Mouse (Mus musculus) hindbrain, embryonic 11.5 days (tissue): ENCODE results near the gene Rbm47. TPM values are rescaled to one million over a fixed set of nuclear protein-coding genes. Genes with fewer than 3 reads are reported as not detected.
"Not testable (repeated sequence)": the region's sequence is repeated elsewhere in the genome, so short reads cannot be mapped to it uniquely, and the experiment has no call there.

Experiments
- ATAC-seq: fragments of 200-750 bp; cut with Nextera tagmentation; 2 replicates; pipeline ENCODE4 v1.8.0; 2017; ENCODE audit warnings: mild to moderate bottlenecking, moderate TSS enrichment, moderate library complexity; ENCODE audit not compliant: low FRiP score
- DNase-seq: peaks from one replicate; pipeline ENCODE4 v3.0.0-alpha.2; 2015; ENCODE audit warnings: low spot score
- H3K27ac ChIP-seq: fragments of 300-500 bp; sonication (generic); 2 replicates; pipeline ENCODE4 v1.5.1; 2014; ENCODE audit warnings: mild to moderate bottlenecking, low read depth, low read length
- H3K27me3 ChIP-seq: fragments of 300-500 bp; sonication (generic); 2 replicates; pipeline ENCODE4 v1.6.1; 2014; ENCODE audit warnings: mild to moderate bottlenecking, low read length, moderate library complexity, mixed read lengths; ENCODE audit not compliant: control insufficient read depth, insufficient read depth
- H3K36me3 ChIP-seq: fragments of 300-500 bp; sonication (generic); 2 replicates; pipeline ENCODE4 v1.6.1; 2014; ENCODE audit warnings: mild to moderate bottlenecking, low read length, moderate library complexity, mixed read lengths; ENCODE audit not compliant: control insufficient read depth, insufficient read depth
- H3K4me1 ChIP-seq: fragments of 300-500 bp; sonication (generic); replicated peaks from 2 replicates; pipeline ENCODE4 v1.6.1; 2014; ENCODE audit warnings: low read length, mixed read lengths; ENCODE audit not compliant: control insufficient read depth, insufficient read depth
- H3K4me2 ChIP-seq: fragments of 300-500 bp; sonication (generic); replicated peaks from 2 replicates; pipeline ENCODE4 v1.6.1; 2014; ENCODE audit warnings: mild to moderate bottlenecking, low read depth, low read length
- H3K4me3 ChIP-seq: fragments of 300-500 bp; sonication (generic); 2 replicates; pipeline ENCODE4 v1.5.1; 2014; ENCODE audit warnings: low read depth, low read length
- H3K9ac ChIP-seq: fragments of 300-500 bp; sonication (generic); 2 replicates; pipeline ENCODE4 v1.6.1; 2014; ENCODE audit warnings: low read depth, low read length
- H3K9me3 ChIP-seq: fragments of 300-500 bp; sonication (generic); 2 replicates; pipeline ENCODE4 v1.6.1; 2016; ENCODE audit warnings: low read length; ENCODE audit not compliant: control insufficient read depth
- WGBS: fragments of 180-500 bp; shearing (Covaris S2); extraction: QIAGEN DNeasy Blood & Tissue Kit; methylation state at CpG from one replicate; pipeline ENCODE4 v1.1.7; 2014; 5-methylcytosine and 5-hydroxymethylcytosine counted together
- polyA plus RNA-seq: library from polyadenylated mRNA; unstranded; fragments of >200 nt; fragmentation: Nextera tagmentation; extraction: Ambion mirVana; gene quantifications from 2 replicates; pipeline ENCODE4 v1.2.1, GENCODE M21; 2014

The Rbm47 gene
- polyA plus RNA-seq, 1 experiment from 2014 or later: 8.6 TPM

- WGBS: 89% methylated on average over 10 of the region's 10 CpGs
- Histone ChIP-seq H3K4me3 (no peak overlapping the region), H3K4me1 (no peaks in the 10 kb centered on the region), H3K27me3 (no peaks in the 10 kb centered on the region), H3K9ac (no peak overlapping the region), H3K4me2 (no peak overlapping the region), H3K27ac (no peak overlapping the region), H3K9me3 (no peaks in the 10 kb centered on the region), H3K36me3 (no peaks in the 10 kb centered on the region)
- no peak for DNase-seq
- ATAC-seq: no peak
Measured at GRCm38 (mm10) chr5:66195323-66195722, 22.4 kb upstream of the Rbm47 start.

- WGBS: 90% methylated on average over 11 of the region's 11 CpGs
- Histone ChIP-seq H3K4me1 (no peaks in the 10 kb centered on the region), H3K9me3 (no peaks in the 10 kb centered on the region), H3K4me2 (no peak overlapping the region), H3K36me3 (no peaks in the 10 kb centered on the region), H3K9ac (no peak overlapping the region), H3K4me3 (no peak overlapping the region), H3K27me3 (no peaks in the 10 kb centered on the region), H3K27ac (no peak overlapping the region)
- no peak for ATAC-seq
- DNase-seq: no peak
Measured at GRCm38 (mm10) chr5:66193218-66193846, 20.4 kb upstream of the Rbm47 start.

GRCm38 (mm10) chr5:66191185-66191503 lies 18.2 kb upstream of the Rbm47 start:
- Histone ChIP-seq H3K4me3 (no peak overlapping the region), H3K27ac (no peak overlapping the region), H3K27me3 (no peaks in the 10 kb centered on the region), H3K4me2 (no peak overlapping the region), H3K9me3 (no peaks in the 10 kb centered on the region), H3K9ac (no peak overlapping the region), H3K4me1 (no peaks in the 10 kb centered on the region), H3K36me3 (no peaks in the 10 kb centered on the region)
- ATAC-seq (no peak), DNase-seq (no peak)
- WGBS: 85% methylated on average over 7 of the region's 7 CpGs

GRCm38 (mm10) chr5:66190481-66191184 lies 17.7 kb upstream of the Rbm47 start:
- WGBS: 85% methylated on average over 16 of the region's 16 CpGs

GRCm38 (mm10) chr5:66188591-66188990 lies 15.7 kb upstream of the Rbm47 start:
- H3K4me2 ChIP-seq, ATAC-seq, H3K4me1 ChIP-seq, H3K36me3 ChIP-seq, H3K4me3 ChIP-seq, DNase-seq, H3K9ac ChIP-seq, H3K27ac ChIP-seq, H3K27me3 ChIP-seq, H3K9me3 ChIP-seq: not testable (repeated sequence)
- 94% methylated on average over 5 of the region's 7 CpGs for WGBS

More at GRCm38 (mm10) chr5:66190481-66191184, 17.7 kb upstream of the Rbm47 start:
- ATAC-seq: no peak
- H3K27me3 ChIP-seq: no peaks in the 10 kb centered on the region
- no peak overlapping the region for H3K9ac ChIP-seq
- DNase-seq: no peak
- H3K4me3 ChIP-seq: no peak overlapping the region
- H3K36me3 ChIP-seq: no peaks in the 10 kb centered on the region
- no peaks in the 10 kb centered on the region for H3K4me1 ChIP-seq
- H3K27ac ChIP-seq: no peak overlapping the region
- no peak overlapping the region for H3K4me2 ChIP-seq
- H3K9me3 ChIP-seq: no peaks in the 10 kb centered on the region

- Histone ChIP-seq H3K4me3 (no peak overlapping the region), H3K4me1 (no peaks in the 10 kb centered on the region), H3K4me2 (no peak overlapping the region), H3K27me3 (no peaks in the 10 kb centered on the region), H3K36me3 (no peaks in the 10 kb centered on the region), H3K9ac (no peak overlapping the region), H3K27ac (no peak overlapping the region), H3K9me3 (no peaks in the 10 kb centered on the region)
- DNase-seq (no peak), ATAC-seq (no peak)
- WGBS: 90% methylated on average over 3 of the region's 3 CpGs
Measured at GRCm38 (mm10) chr5:66182156-66182555, 9.2 kb upstream of the Rbm47 start.

GRCm38 (mm10) chr5:66174160-66174837 lies 1.4 kb upstream of the Rbm47 start:
- Histone ChIP-seq H3K9me3 (no peaks in the 10 kb centered on the region), H3K4me3 (no peak overlapping the region), H3K4me1 (no peaks in the 10 kb centered on the region), H3K4me2 (no peak overlapping the region), H3K27me3 (no peaks in the 10 kb centered on the region), H3K36me3 (no peaks in the 10 kb centered on the region), H3K27ac (no peak overlapping the region), H3K9ac (no peak overlapping the region)
- 87% methylated on average over 23 of the region's 23 CpGs for WGBS
- no peak for DNase-seq
- ATAC-seq: peak; percentile 27; the same call in 1 of the 2 replicates

GRCm38 (mm10) chr5:66170591-66170990 lies 2.3 kb downstream of the Rbm47 start:
- no peak for ATAC-seq
- DNase-seq: no peak
- no peak overlapping the region for H3K4me3 ChIP-seq
- no peaks in the 10 kb centered on the region for H3K27me3 ChIP-seq
- H3K4me2 ChIP-seq: no peak overlapping the region
- H3K27ac ChIP-seq: no peak overlapping the region
- H3K9ac ChIP-seq: no peak overlapping the region
- WGBS: 91% methylated on average over 9 of the region's 9 CpGs
- no peaks in the 10 kb centered on the region for H3K4me1 ChIP-seq
- H3K9me3 ChIP-seq: no peaks in the 10 kb centered on the region
- H3K36me3 ChIP-seq: no peaks in the 10 kb centered on the region

- no peak for ATAC-seq
- Histone ChIP-seq H3K27me3 (no peaks in the 10 kb centered on the region), H3K9ac (no peak overlapping the region), H3K4me1 (no peaks in the 10 kb centered on the region), H3K36me3 (no peaks in the 10 kb centered on the region), H3K4me3 (no peak overlapping the region), H3K27ac (no peak overlapping the region), H3K4me2 (no peak overlapping the region), H3K9me3 (no peaks in the 10 kb centered on the region)
- WGBS: 88% methylated on average over 2 of the region's 2 CpGs
- no peak for DNase-seq
Measured at GRCm38 (mm10) chr5:66169099-66169485, 3.8 kb downstream of the Rbm47 start.
